Mouse (Mus musculus) megakaryocyte, embryonic 14.5 days (primary cell): ENCODE measurements around the gene Gab1.

Source experiments
- FLI1 ChIP-seq: IDR thresholded peaks from 2 replicates; pipeline ENCODE4 v1.6.1; 2012; ENCODE audit warnings: low read length, inconsistent platforms, mixed read lengths
- GATA1 ChIP-seq: IDR thresholded peaks from 3 replicates; pipeline ENCODE4 v1.6.1; 2012; ENCODE audit warnings: mixed read lengths, low read length, inconsistent platforms, borderline replicate concordance

DNA sequence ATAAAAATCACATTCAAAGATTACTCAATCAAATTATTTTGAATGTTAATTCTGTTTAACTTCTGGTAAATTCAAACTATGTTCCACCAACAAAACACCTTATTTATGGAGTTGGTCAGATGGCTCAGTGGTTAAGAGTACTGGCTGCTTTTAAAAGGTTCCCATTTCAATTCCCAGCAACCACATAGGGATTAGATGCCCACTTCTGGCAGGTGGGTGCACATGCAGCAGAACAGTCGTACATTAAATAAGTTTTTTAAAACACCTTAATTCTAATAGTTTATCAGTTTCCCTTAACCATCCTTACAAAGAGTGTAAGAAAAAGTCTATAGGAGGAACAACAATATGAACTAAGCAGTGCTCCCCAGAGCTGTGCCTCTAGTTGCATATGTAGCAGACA lies 165.9 kb downstream of the Gab1 start:
- TF ChIP-seq GATA1 (no peak), FLI1 (no peak)
